Mouse (Mus musculus) midbrain, embryonic 10.5 days (tissue): ENCODE measurements around the gene Foxn4. TPM values are rescaled to one million over a fixed set of nuclear protein-coding genes. Genes with fewer than 3 reads are reported as not detected.

ENCODE experiments used
- DNase-seq: peaks from one replicate; pipeline ENCODE4 v3.0.0-alpha.2; 2017; ENCODE audit warnings: low spot score
- H3K27ac ChIP-seq: fragments of 300-500 bp; sonication (generic); replicated peaks from 2 replicates; pipeline ENCODE4 v1.5.1; 2016; ENCODE audit warnings: mild to moderate bottlenecking
- H3K27me3 ChIP-seq: fragments of 300-500 bp; sonication (generic); 2 replicates; pipeline ENCODE4 v1.6.1; 2016; ENCODE audit warnings: low read depth, mild to moderate bottlenecking; ENCODE audit not compliant: poor library complexity, severe bottlenecking
- H3K36me3 ChIP-seq: fragments of 300-500 bp; sonication (generic); 2 replicates; pipeline ENCODE4 v1.6.1; 2016; ENCODE audit warnings: mild to moderate bottlenecking, moderate library complexity
- H3K4me1 ChIP-seq: fragments of 300-500 bp; sonication (generic); 2 replicates; pipeline ENCODE4 v1.6.1; 2016
- H3K4me3 ChIP-seq: fragments of 300-500 bp; sonication (generic); 2 replicates; pipeline ENCODE4 v1.5.1; 2016; ENCODE audit warnings: mild to moderate bottlenecking, moderate library complexity
- H3K9me3 ChIP-seq: fragments of 300-500 bp; sonication (generic); replicated peaks from 2 replicates; pipeline ENCODE4 v1.6.1; 2016; ENCODE audit warnings: mild to moderate bottlenecking
- WGBS: fragments of 180-500 bp; shearing (Covaris S2); methylation state at CpG from one replicate; pipeline ENCODE4 v1.1.7; 2016; 5-methylcytosine and 5-hydroxymethylcytosine counted together
- polyA plus RNA-seq: library from polyadenylated mRNA; unstranded; fragments of >200 nt; fragmentation: Nextera tagmentation; extraction: Ambion mirVana; gene quantifications from 2 replicates; pipeline ENCODE4 v1.2.1, GENCODE M21; 2016

The Foxn4 gene
- polyA plus RNA-seq, 1 experiment from 2014 or later: 7.2 TPM

- Histone ChIP-seq H3K4me3 (no peak overlapping the region), H3K27me3 (peaks cover 77% of the 10 kb centered on the region), H3K36me3 (no peaks in the 10 kb centered on the region), H3K9me3 (no peaks in the 10 kb centered on the region), H3K4me1 (peaks cover 25% of the 10 kb centered on the region), H3K27ac (no peak overlapping the region)
- no peak for DNase-seq
- WGBS: 79% methylated on average over 3 of the region's 3 CpGs
Observed at GRCm38 (mm10) chr5:114290004-114290403, 16.4 kb upstream of the Foxn4 start.

GRCm38 (mm10) chr5:114288874-114289273, 15.3 kb upstream of the Foxn4 start, which contains the start of gene Myo1h:
Gene Myo1h (plus strand): TSS chr5:114289166.
- Histone ChIP-seq H3K4me3 (no peak within 1 kb of the TSS), H3K9me3 (no peaks in the 10 kb centered on the region), H3K27ac (no peak within 1 kb of the TSS; the same call in 1 of the 2 replicates), H3K27me3 (peaks cover 75% of the 10 kb centered on the region), H3K4me1 (peaks cover 25% of the 10 kb centered on the region), H3K36me3 (no peaks in the 10 kb centered on the region)
- DNase-seq: no peak
- 49% methylated on average over 13 of the region's 13 CpGs for WGBS

GRCm38 (mm10) chr5:114288396-114288795, 14.8 kb upstream of the Foxn4 start:
- 89% methylated on average over 5 of the region's 5 CpGs for WGBS
- Histone ChIP-seq H3K4me3 (no peak overlapping the region), H3K27me3 (peaks cover 71% of the 10 kb centered on the region), H3K27ac (no peak overlapping the region), H3K9me3 (no peaks in the 10 kb centered on the region), H3K4me1 (peaks cover 22% of the 10 kb centered on the region), H3K36me3 (no peaks in the 10 kb centered on the region)
- DNase-seq: no peak

- Histone ChIP-seq H3K4me1 (peaks cover 22% of the 10 kb centered on the region), H3K9me3 (no peaks in the 10 kb centered on the region), H3K4me3 (no peak overlapping the region), H3K27ac (no peak overlapping the region), H3K36me3 (no peaks in the 10 kb centered on the region), H3K27me3 (peaks cover 68% of the 10 kb centered on the region)
- 87% methylated on average over 16 of the region's 16 CpGs for WGBS
- DNase-seq: no peak
Observed at GRCm38 (mm10) chr5:114286872-114287571, 13.4 kb upstream of the Foxn4 start.

- Histone ChIP-seq H3K4me3 (no peak overlapping the region), H3K36me3 (no peaks in the 10 kb centered on the region), H3K27ac (no peak overlapping the region), H3K9me3 (no peaks in the 10 kb centered on the region), H3K27me3 (peaks cover 68% of the 10 kb centered on the region), H3K4me1 (peaks cover 22% of the 10 kb centered on the region)
- DNase-seq: no peak
- 76% methylated on average over 4 of the region's 4 CpGs for WGBS
Observed at GRCm38 (mm10) chr5:114286102-114286501, 12.5 kb upstream of the Foxn4 start.

- WGBS: 96% methylated on average over 3 of the region's 3 CpGs
- no peak overlapping the region for H3K27ac ChIP-seq
- H3K27me3 ChIP-seq: peaks cover 70% of the 10 kb centered on the region
- no peaks in the 10 kb centered on the region for H3K9me3 ChIP-seq
- DNase-seq: no peak
- no peaks in the 10 kb centered on the region for H3K36me3 ChIP-seq
- H3K4me1 ChIP-seq: peaks cover 21% of the 10 kb centered on the region
- H3K4me3 ChIP-seq: no peak overlapping the region
Observed at GRCm38 (mm10) chr5:114285398-114285700, 11.7 kb upstream of the Foxn4 start.

GRCm38 (mm10) chr5:114284604-114285397, 11.2 kb upstream of the Foxn4 start:
- peaks cover 69% of the 10 kb centered on the region for H3K27me3 ChIP-seq

GRCm38 (mm10) chr5:114282346-114282745, 8.7 kb upstream of the Foxn4 start:
- Histone ChIP-seq H3K27me3 (peaks cover 71% of the 10 kb centered on the region), H3K27ac (no peak overlapping the region; the same call in 1 of the 2 replicates)

More at GRCm38 (mm10) chr5:114284604-114285397, 11.2 kb upstream of the Foxn4 start:
- Histone ChIP-seq H3K4me3 (no peak overlapping the region), H3K36me3 (no peaks in the 10 kb centered on the region), H3K27ac (no peak overlapping the region; the same call in 1 of the 2 replicates), H3K4me1 (peaks cover 17% of the 10 kb centered on the region), H3K9me3 (no peaks in the 10 kb centered on the region)
- no peak for DNase-seq
- WGBS: 85% methylated on average over 13 of the region's 13 CpGs

GRCm38 (mm10) chr5:114279382-114280143, 6.0 kb upstream of the Foxn4 start:
- peak; percentile 45 for DNase-seq
- Histone ChIP-seq H3K36me3 (no peaks in the 10 kb centered on the region), H3K27me3 (peaks cover 88% of the 10 kb centered on the region), H3K27ac (peak overlapping the region; percentile 57), H3K9me3 (no peaks in the 10 kb centered on the region), H3K4me3 (peak overlapping the region; percentile 9; the same call in 1 of the 2 replicates), H3K4me1 (peaks cover 56% of the 10 kb centered on the region)
- 46% methylated on average over 12 of the region's 12 CpGs for WGBS

More at GRCm38 (mm10) chr5:114282346-114282745, 8.7 kb upstream of the Foxn4 start:
- DNase-seq: no peak
- Histone ChIP-seq H3K36me3 (no peaks in the 10 kb centered on the region), H3K9me3 (no peaks in the 10 kb centered on the region), H3K4me1 (peaks cover 29% of the 10 kb centered on the region), H3K4me3 (no peak overlapping the region)
- 79% methylated on average over 6 of the region's 6 CpGs for WGBS

GRCm38 (mm10) chr5:114275991-114276390, 2.4 kb upstream of the Foxn4 start:
- 0 out of 2 replicates have a peak overlapping the region, but pooled peaks have one; percentile 4 for H3K4me3 ChIP-seq
- peak; percentile 36 for DNase-seq
- H3K27ac ChIP-seq: no peak overlapping the region
- H3K4me1 ChIP-seq: peaks cover 84% of the 10 kb centered on the region
- H3K36me3 ChIP-seq: no peaks in the 10 kb centered on the region
- 18% methylated on average over 16 of the region's 16 CpGs for WGBS
- H3K27me3 ChIP-seq: peaks cover 99% of the 10 kb centered on the region
- H3K9me3 ChIP-seq: no peaks in the 10 kb centered on the region

- 0 out of 2 replicates have a peak overlapping the region, but pooled peaks have one; percentile 4 for H3K4me3 ChIP-seq
- peaks cover 91% of the 10 kb centered on the region for H3K4me1 ChIP-seq
- WGBS: 7% methylated on average over 8 of the region's 8 CpGs
- H3K27ac ChIP-seq: no peak overlapping the region
- peak; percentile 27 for DNase-seq
- H3K9me3 ChIP-seq: no peaks in the 10 kb centered on the region
- H3K36me3 ChIP-seq: no peaks in the 10 kb centered on the region
- peaks cover 99% of the 10 kb centered on the region for H3K27me3 ChIP-seq
Observed at GRCm38 (mm10) chr5:114275339-114275738, 1.7 kb upstream of the Foxn4 start.

GRCm38 (mm10) chr5:114269984-114270383, 3.6 kb downstream of the Foxn4 start:
- no peaks in the 10 kb centered on the region for H3K9me3 ChIP-seq
- peak overlapping the region; percentile 46 for H3K27ac ChIP-seq
- DNase-seq: no peak
- no peak overlapping the region for H3K4me3 ChIP-seq
- no peaks in the 10 kb centered on the region for H3K36me3 ChIP-seq
- peaks cover 100% of the 10 kb centered on the region for H3K27me3 ChIP-seq
- peaks cover 81% of the 10 kb centered on the region for H3K4me1 ChIP-seq
- 17% methylated on average over 12 of the region's 12 CpGs for WGBS
